Mouse (Mus musculus) skeletal muscle tissue, adult 2 months (tissue): ENCODE results near the gene Ercc1.

Source experiments
- DNase-seq: peaks from one replicate; pipeline ENCODE4 v3.0.0-alpha.2; 2012; ENCODE audit warnings: low read depth, low spot score

Gene Ercc1

DNA sequence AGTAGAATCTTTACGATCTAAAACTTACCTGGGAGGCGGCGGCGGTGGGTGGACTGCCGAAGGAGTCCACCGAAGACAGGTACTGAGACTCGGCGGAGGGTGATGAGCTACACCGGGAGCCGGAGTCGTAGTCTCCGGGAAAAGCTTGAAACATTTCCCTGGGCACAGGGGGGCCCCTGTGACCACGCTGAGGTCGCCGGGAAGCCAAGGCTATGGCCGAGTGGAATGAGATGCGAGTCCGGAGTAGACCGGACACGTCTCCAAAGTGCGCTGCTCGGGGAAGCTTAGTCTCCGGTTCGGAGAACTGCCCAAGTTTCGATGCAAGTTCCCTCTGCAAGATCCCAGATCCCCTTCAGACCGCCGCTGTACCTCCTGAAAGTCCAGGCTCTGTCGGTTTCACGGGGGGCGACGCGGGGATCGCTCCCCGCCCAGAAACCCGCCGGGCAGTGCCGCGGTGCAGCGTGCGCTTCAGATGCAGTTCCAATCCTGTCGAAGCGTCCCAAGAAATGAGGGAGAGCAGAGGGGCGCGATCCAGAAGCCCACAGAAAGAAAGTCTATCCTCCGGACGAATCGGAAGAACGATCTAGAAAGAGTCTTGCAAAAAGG, 35.2 kb upstream of the Ercc1 start:
- no peak for DNase-seq

DNA sequence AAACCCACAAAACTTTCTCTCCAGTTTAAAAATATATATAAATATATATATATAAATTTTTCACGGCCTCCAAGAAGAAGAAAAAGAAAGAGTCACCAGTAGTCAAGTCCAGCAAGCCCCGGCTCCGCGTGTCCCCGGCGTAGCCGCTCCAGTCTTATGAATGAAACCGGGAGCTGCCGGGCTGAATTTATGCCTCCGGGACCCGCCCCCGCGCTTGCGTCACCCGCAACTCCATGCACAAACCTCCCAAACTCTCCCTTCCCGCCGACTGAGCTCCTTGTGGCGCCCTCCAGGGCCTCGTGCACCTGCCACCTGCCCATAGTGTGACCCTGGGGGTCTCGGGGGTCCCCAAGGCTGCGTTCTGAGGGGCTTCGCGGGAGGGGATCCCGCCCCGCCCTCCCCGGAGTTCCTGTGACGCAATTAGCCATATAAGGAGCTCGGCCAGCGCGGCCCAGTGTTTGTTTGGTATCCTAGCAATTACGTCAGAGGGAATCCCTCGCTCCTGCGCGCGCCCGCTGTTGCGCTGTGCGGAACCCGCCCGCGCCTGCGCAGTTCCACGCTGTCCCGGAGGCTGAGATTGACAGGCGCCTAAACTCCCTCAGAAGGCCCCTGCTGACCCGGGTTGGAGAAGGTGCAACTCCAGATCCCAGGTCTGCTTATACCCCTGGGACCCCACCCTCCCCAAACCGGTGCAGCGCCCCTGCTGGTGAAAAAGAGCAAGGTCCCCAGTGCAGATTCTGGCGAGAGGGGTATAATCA, 34.5 kb upstream of the Ercc1 start, which contains the start of gene Fosb:
Fosb (minus strand) TSS at position 168 of the 758 bp plus-strand sequence.
- DNase-seq = peak; percentile 96

DNA sequence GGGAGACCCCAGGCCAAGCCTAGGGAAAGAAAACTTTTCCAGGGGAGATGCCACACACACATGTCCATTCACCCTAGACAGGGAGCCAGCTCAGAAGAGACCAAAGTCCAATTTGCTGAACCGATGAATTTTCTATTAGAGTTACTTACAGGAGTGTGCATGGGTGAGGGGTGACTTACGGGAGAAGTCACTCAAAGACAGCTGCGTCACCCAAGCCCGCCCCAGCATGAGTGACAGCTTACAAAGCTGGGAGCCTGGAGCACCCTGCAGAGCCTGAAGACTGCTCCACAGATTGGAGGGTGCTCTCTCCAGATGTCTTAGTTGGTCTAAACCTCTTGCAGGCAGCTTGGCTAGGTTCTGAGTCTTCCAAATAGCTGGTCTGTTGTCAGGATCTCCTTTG, 32.6 kb upstream of the Ercc1 start:
- DNase-seq = no peak

DNA sequence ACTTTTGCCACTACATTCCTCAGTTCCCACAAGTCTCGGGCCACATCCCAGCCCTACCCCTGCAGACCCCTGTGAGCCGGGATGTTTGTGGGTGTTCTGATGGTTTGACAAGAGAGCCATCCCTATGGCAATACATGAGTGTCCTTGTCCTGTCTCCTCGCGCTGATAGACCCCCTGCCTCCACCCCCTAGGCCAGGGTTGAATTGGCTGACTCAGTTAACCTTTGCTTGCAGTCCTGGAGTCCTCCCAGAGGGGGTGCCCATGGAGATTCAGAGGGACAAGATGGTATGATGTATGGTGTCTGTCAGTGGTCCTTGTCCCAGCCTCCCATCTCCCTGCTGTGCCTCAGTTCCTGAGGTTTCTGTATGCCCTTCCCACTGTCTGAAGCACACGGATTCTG, 30.5 kb upstream of the Ercc1 start:
- no peak for DNase-seq

DNA sequence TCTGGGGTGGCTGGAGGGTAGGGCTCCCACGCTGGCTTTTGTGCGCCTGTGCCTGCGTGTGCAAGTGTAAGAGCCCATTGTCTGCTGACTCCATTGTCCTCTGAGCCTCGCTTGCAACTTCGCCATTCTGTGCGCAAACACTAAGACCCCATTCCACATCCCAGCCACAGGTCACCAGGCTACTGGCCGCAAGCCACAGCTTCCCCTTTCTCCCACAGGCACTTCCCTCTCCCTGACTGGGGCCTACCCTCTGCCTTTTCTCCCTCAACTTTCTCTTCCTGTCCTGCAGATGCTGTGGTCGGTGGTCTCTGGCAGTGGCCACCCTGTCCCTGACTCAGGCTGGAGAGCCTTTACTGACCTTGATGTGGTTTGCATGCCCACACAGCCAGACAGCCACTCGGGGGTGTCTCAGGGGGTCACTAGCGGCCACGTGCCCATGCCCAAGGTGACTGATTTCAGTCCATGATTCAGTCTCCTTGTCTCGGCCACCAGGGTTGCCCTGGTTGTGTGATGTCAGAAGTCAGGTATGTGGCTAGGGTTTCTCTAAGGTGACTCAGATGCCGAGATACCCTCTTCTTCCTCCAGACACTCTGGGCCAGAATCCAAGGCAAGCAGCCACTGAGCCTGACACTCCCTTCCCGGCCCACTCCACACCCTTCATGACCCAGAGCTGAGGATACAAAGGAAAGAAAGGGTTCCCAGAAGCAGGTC, 28.0 kb upstream of the Ercc1 start:
- DNase-seq = no peak

DNA sequence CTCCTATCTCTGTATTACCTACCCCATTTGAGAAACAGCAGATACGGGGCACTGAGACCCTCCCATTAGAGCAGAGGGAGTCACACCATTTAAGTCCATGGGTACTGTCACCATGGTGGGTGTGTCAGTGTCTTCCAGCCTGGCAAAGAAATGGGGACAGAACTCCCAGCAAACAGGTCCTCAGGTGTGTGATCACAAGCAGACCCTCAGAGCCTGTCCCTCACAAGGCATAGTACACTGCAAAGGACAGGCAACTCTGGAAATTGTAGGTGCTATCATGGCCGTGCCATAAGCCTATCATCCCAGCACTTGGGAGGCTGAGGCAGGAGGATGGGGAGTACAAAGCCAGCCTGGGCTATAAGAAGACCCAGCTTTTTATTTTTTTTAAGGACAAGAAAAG, 26.4 kb upstream of the Ercc1 start:
- no peak for DNase-seq

DNA sequence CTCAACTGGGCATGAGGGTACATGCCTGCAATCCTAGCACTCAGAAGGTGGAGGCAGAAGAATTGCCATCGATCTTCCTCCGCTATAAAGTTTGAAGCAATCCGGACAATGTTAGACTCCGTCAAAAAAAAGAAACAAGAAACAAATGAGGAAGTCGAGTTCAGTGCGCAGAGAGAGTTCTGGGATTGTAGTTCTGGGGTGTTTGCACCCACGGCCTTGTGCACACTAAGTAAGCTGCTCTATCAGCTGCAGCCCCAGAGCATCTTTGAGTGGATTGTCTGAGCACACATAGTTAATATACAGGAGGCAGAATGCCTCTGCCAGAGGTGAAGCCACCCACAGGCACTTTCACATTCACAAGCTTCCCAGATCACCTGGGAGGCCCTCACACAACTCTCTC, 25.9 kb upstream of the Ercc1 start:
- DNase-seq = no peak

DNA sequence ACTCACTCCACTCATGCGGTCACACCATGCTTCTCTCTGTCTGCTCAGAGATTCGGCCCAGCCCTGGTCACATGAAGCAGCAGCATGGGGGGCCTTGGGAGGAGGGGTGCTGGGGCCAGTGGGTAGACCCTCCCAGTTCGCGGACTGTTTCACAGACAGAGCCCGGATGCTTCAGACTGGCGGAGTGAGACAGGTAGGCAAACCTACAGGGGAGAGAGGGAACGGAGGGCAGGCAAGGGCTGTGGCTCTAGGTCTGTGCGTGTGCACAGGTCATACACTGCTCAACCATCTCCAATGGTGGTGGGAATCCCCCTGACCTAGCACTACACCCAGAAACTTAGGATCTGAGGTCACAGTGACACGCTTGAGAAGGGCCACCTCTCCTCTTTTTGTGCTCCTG, 25.1 kb upstream of the Ercc1 start:
- no peak for DNase-seq

DNA sequence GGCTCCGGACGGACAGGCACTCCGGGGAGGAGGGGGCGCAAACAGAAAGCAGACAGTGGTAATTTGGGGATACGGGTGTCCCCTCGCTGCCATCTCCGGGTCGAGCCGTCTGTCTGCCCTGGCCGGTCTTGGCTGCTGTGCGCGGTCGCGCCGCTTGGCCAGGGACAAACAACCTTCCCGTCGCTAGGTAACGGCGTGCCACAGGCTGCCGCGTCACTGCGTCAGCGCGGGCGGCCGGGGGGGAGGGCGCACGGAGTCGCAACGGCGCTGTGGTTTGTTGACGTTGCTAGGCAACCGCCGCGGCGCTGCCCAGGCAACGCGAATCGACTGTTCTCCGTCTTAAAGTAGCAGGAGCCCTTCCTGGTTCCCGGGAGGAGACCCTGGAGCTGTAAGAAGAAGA, 24.7 kb upstream of the Ercc1 start:
- DNase-seq = peak; percentile 98

DNA sequence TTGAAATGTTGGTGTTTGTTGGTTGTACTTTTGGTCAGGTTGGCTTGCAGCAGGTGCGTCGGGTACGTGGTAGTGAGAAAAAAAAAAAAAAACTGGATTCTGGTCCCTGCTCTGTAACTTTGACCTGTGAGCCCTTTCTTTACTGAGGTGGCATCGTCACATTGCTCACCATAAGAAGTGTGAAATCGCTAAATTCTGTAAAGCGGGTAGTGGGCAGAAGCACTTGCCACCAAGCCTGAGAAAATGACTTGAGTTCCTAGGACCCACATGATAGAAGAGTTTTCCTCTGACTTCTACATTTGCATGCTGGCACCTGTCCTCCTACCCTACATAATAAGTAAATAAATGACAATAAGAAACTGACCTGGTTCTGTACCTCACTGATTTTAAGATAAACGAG, 23.9 kb upstream of the Ercc1 start:
- no peak for DNase-seq

DNA sequence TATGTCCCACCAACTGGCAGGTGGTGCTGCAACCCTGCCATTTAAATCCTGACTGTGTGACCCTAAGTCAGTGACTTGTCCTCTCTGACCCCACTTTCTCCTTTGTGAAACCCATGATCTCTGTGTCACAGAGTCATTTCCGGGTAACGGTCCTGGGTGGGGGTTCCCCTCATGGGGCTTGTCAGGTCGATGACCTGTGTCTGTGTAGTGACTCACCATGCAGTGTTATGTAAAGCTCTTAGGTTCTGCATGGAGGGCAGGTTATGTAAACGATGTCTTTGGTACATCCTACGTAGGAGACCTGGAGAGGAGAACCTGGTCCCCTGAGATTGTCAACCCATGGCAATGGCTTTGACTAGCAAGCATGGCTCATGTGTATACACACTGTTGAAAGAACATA, 23.1 kb upstream of the Ercc1 start:
- no peak for DNase-seq

DNA sequence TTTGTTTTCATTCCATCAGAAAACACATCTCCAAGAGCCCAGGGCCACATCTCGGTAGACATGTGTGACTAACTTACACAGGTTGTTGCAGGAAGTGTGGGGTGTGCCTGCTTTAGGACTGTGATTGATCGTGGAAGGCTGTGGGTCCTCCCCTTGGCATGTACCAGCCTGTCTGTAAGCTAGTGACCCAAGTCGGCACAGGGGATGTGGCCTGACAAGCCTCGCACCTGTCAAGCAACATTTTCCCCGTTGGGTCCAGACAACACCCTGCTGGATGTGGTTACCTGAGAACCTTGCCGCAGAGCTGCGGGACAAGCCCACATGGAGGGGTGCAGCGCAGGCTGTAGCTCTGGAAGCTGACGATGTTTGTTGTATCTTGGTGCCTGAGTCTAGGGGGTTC, 22.1 kb upstream of the Ercc1 start:
- no peak for DNase-seq

DNA sequence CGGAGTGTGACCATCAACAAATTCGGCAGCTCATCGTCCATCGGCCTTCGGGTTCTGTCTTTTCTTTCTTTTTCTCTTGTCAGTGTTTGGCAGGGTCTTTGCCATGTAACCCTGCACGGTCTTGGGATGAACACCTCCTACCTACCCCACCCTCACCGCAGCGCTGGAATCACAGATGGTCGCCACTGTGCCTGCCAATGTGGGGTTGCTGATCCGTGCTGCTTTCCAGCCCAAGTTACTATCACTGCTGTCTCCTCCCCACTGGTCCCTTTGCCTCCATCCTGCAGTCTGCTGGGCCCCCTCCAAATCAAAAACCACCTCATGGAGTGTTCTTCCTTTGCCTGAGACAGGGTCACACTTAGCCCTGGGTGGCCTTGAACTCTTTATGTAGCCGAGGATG, 20.4 kb upstream of the Ercc1 start:
- no peak for DNase-seq

DNA sequence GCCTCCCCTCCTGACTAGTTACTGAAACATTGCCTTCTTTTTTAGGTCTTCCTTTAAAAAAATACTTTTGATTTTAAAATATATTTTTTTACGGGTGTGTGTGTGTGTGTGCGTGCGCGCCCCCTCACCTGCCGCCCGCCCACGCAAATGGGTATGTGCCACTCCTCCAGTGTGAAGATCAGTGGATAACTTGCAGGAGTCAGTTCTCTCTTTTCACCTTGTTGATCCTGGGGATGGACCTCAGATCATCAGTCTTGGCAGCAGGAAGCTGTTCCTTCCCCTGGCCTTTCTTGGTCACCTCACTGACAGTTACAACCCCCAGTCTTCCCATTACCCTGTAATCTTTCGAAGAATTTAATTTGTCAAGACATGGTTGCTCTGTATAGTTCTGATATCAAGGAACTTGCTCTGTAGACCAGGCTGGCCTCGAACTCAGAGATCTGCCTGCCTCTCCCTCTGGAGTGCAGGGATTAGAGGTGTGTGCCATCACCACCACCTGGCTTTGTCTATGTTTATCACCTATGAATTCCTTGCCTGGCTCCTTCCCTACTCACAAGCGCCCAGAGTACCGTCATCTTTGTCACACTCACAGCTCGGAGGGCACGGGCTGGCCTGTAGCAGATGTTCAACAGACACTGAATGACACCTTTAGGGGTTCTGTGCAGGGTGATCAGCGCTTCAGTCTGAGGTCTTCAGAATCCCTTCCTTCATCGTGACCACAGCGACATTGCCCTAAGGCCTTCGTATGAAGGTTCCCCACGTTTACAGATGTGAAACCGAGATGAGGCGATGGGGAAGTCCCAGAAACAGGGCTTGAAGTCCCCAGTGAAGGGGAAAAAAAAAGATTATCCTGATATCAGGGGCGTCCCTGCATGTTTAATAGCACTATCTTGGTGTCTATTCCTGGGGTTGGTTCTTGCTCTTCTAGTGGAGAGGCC, 19.0 kb upstream of the Ercc1 start:
- no peak for DNase-seq

DNA sequence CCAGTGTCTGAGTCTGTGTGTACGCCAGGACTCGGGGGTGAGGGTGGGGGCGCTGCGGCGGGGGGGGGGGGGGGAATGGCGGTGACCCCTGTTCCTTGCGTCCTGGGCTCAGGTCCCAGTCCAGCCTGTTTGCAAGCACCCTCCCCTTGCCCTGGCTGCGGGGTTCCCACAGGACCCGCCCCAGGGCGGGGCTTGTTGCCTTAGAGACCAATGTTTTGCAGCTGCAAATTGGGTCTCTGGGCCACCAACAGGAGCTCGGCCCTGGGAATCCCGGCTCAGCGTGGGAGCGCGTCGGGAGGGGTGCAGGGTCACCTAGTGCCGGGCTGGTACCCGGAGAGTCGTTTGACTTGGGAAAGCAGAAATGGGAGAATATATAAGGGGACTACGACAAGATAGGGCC, 18.2 kb upstream of the Ercc1 start:
- DNase-seq = peak; percentile 77

DNA sequence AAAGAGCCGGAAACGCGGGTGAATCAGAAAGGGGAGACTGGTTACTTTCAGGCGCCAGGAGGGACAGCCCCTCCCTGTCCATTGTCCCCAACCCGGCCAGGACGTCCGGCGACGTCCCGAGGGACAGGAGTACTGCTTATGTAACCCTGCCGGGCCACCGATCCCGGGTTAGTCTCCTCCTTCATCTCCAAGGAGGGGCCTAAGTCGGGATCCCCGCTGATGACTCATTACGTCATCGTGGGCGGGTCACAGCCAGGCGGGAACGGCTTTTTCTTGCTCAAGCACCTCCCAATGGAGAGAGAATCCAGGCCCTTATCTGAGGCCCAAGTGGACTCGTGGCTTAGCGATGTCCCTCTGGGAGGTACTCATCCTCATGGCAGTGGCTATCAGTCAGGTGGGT, 17.4 kb upstream of the Ercc1 start:
- peak; percentile 93 for DNase-seq

DNA sequence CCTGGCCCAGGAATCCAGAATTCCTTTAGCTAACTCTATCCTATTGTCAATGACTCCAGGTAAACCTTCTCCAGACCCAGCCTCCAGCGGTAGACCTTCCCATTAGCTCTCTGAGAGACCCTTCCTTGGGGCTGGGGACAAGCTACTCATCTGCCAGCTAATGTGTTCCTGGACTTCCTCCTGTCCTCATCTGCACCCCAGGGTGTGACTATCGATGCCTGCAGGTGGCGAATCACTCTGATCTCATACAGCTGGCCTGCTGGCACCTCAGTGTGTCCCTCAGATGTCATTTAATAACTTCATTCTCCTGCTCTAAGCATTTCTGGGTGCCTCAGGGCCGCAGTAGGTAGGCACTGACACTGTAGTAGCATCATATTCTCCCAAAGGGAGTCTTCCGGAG, 16.8 kb upstream of the Ercc1 start:
- DNase-seq = no peak

DNA sequence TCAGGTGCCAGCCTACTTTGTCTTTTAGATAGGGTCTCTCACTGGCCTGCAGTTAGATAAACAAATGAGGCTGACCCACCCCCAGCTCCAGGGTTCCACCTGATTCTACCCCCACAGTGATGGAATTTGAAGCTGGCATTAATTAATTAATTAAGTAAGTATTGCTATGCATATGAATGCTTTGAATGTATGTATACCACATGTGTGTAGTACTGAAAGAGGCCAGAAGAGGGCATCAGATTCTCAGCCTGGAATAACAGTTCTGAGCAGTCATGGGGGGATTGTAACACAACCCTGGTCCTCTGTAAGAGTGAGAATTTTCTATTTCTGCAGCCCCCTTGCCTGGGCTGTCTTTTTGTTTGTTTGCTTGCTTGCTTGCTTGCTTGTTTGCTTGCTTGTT, 16.2 kb upstream of the Ercc1 start:
- no peak for DNase-seq

DNA sequence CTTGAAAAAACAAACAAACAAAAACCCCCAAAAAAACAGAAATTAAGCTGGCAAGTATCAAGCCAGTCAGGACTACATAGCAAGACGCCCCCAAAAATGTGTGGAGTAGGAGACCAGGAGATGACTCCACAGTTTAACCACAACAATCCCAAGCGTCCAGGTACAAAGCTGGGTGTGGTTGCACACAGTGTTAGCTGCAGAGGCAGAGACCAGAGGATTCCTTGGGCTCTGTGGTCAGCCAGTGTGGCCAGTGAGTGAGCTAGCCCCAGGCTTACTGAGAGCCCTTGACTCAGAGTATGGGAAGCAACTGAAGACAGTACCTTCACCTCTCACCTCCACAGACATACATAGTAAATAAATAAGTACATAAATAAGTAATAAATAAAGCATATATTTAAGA, 12.7 kb upstream of the Ercc1 start:
- no peak for DNase-seq

DNA sequence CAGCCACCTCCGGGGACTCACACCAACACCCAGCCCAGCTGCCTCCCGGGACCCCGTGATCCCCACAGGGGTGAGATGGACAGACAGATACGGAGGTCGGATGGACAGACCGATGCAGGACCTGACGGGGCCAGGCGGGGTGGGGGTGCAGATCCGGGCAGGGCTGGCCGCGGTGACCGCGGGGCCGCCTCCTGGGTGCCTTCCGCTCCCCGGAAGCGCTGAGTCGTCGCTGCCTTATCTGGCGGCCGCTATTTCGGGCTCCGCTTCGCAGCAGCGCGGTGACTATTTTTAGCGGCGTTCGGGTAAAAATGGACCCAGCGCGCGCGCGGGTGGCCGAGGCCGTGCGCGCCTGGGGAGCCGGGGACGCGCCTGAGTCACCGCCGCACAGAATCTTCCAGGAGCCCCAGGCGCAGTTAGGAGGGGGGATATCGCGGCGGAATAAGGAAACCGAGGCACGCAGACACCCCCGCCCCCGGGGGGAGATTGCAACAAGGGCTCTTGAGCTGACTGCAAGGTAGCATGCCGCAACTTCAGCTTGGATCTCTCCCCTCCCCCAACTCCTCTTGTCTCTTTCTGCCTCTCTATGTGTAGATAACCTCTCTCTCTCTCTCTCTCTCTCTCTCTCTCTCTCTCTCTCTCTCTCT, 11.7 kb upstream of the Ercc1 start:
- peak; percentile 75 for DNase-seq

DNA sequence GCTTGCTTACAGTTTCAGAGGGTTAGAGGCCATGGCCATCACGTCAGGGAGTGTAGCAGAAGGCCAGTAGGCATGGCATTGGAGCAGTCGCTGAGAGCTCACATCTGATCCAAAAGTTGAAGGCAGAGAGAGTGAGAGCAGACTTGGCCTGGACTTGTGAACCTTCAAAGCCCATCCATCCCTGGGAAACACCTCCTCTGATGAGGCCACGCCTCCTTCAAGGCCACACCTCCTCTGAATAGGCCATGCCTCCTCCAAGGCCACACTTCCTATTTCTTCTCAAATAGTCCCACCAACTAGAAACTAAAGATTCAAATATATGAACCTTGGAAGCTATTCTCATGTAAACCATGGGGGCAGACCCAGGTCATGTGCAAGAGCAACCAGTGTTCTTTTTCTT, 9.0 kb upstream of the Ercc1 start:
- DNase-seq = no peak
